Mouse (Mus musculus) lung, adult 2 months (tissue): ENCODE measurements around the gene Slf2. TPM values are rescaled to one million over a fixed set of nuclear protein-coding genes. Genes with fewer than 3 reads are reported as not detected.

Experiments used
- DNase-seq: peaks from one replicate; pipeline ENCODE4 v3.0.0; 2022
- H3K4me1 ChIP-seq: fragments of 200-500 bp; 2 replicates; pipeline ENCODE4 v1.6.1; 2011; ENCODE audit warnings: low read length; ENCODE audit not compliant: control insufficient read depth, insufficient read depth
- H3K4me3 ChIP-seq: fragments of 200-500 bp; replicated peaks from 2 replicates; pipeline ENCODE3; 2011; ENCODE audit warnings: low read depth, mild to moderate bottlenecking, control low read depth, low read length; ENCODE audit errors: extremely low read depth
- CTCF ChIP-seq: fragments of 200-500 bp; IDR thresholded peaks from 2 replicates; pipeline ENCODE4 v1.5.1; 2011; ENCODE audit warnings: mild to moderate bottlenecking, low read length, control low read depth; ENCODE audit not compliant: insufficient read depth
- POLR2A ChIP-seq: fragments of 200-500 bp; IDR thresholded peaks from 2 replicates; pipeline ENCODE4 v1.6.1; 2011; ENCODE audit warnings: low read depth, mild to moderate bottlenecking, control low read depth, low read length, borderline replicate concordance; ENCODE audit errors: extremely low read depth
- WGBS: fragments of 180-500 bp; shearing (Covaris S2); methylation state at CpG from one replicate; pipeline ENCODE4 v1.1.7; 2018; 5-methylcytosine and 5-hydroxymethylcytosine counted together
- polyA plus RNA-seq: library from polyadenylated mRNA; depleted of rRNA; stranded (reverse); fragments of >200 nt; gene quantifications from 2 replicates; pipeline ENCODE4 v1.2.3, GENCODE M21; 2012

The Slf2 gene
- polyA plus RNA-seq, 1 experiment: 24.3 TPM

- DNase-seq: no peak
- TF ChIP-seq POLR2A (no peak), CTCF (no peak)
- 39% methylated on average over 1 of the region's 1 CpGs for WGBS
- peaks cover 2% of the 10 kb centered on the region; the same call in 1 of the 2 replicates for H3K4me1 ChIP-seq
- H3K4me3 ChIP-seq: no peak overlapping the region
These were observed 3.7 kb upstream of the Slf2 start for GRCm38 (mm10) chr19:44927250-44927649.

GRCm38 (mm10) chr19:44928185-44928584 is 2.8 kb upstream of the Slf2 start:
- WGBS: 63% methylated on average over 8 of the region's 8 CpGs
- TF ChIP-seq CTCF (no peak), POLR2A (no peak)
- H3K4me1 ChIP-seq: peaks cover 4% of the 10 kb centered on the region; the same call in 1 of the 2 replicates
- DNase-seq: no peak
- no peak overlapping the region for H3K4me3 ChIP-seq

GRCm38 (mm10) chr19:44929251-44929650 is 1.7 kb upstream of the Slf2 start:
- TF ChIP-seq POLR2A: no peak
- TF ChIP-seq CTCF: no peak
- Histone ChIP-seq H3K4me1 (peaks cover 4% of the 10 kb centered on the region; the same call in 1 of the 2 replicates), H3K4me3 (no peak overlapping the region)
- 38% methylated on average over 3 of the region's 3 CpGs for whole genome bisulfite sequencing
- no peak for DNase-seq

- Histone ChIP-seq H3K4me1 (peaks cover 4% of the 10 kb centered on the region; the same call in 1 of the 2 replicates), H3K4me3 (no peak overlapping the region)
- no peak for DNase-seq
- 63% methylated on average over 10 of the region's 10 CpGs for WGBS
- TF ChIP-seq CTCF: no peak
These were observed 1.3 kb upstream of the Slf2 start for GRCm38 (mm10) chr19:44929663-44930062.

- 24% methylated on average over 2 of the region's 2 CpGs for WGBS
- no peak overlapping the region for H3K4me3 ChIP-seq
- DNase-seq: no peak
These were observed 829 bp upstream of the Slf2 start for GRCm38 (mm10) chr19:44930122-44930521.

DNA sequence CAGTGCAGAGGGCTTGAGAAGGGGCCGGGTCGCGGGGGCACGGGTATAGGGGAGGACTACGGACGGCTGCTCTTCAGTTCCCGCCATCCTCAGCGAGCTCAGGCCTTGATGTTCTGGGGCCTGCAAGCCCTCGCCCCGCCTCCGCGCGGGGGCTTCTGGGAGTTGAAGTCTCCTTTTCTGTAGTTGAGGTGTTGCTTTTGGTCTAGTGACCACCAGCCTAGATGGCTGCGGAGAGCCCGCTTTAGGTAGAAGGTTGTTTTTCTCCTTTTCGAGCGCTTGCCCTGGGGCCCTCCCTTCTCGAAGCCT is 456 bp downstream of the Slf2 start:
- TF ChIP-seq CTCF (no peak), POLR2A (no peak)
- under 1% methylated on average over 18 of the region's 18 CpGs for WGBS
- peaks cover 4% of the 10 kb centered on the region; the same call in 1 of the 2 replicates for H3K4me1 ChIP-seq
- H3K4me3 ChIP-seq: peak overlapping the region; percentile 95
- peak; percentile 87 for DNase-seq

More at GRCm38 (mm10) chr19:44930122-44930521, 829 bp upstream of the Slf2 start:
- TF ChIP-seq POLR2A (no peak), CTCF (no peak)
- peaks cover 4% of the 10 kb centered on the region; the same call in 1 of the 2 replicates for H3K4me1 ChIP-seq

DNA sequence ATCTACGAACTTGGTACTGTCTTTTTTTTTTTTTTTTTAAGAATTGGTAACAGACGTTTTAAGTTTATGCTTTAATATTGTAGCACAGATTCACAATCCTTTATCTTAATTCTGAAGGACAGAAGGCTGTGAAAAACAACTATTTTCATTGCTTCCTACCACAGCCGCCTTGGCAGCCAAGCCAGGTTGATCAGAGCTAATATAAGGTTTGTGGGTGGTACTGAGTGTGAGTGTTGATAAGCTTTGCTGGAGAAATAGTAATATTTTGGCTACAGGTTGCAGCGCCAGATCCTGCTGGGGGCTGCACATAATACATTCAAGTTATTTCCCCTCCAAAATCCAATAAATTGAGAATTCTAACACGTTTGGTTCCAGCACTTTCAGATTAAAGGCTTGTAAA is 1.1 kb downstream of the Slf2 start:
- Histone ChIP-seq H3K4me3 (no peak overlapping the region), H3K4me1 (peaks cover 4% of the 10 kb centered on the region; the same call in 1 of the 2 replicates)
- no peak for DNase-seq
- WGBS: 40% methylated on average over 5 of the region's 5 CpGs
- no peak for TF ChIP-seq CTCF
- TF ChIP-seq POLR2A: no peak

DNA sequence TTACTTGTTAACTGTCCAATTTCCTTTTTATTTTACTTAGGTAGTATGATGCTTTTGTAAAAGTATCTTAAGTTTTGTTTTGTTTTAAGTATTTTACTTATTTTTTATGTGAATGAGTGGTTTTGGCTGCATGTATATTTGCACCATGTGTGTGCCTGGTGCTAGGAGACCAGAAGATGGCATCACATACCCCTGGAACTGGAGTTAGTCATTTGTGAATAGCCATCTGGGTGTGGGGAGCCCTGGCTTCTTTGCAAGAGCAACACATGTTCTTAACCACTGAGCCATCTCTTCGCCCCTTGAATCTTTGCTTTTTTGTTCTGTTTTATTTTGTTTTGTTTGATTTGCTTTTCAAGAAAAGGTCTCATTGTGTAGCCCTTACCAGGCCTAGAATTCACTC is 2.2 kb downstream of the Slf2 start:
- DNase-seq: no peak
- 79% methylated on average over 1 of the region's 1 CpGs for WGBS
- Histone ChIP-seq H3K4me1 (peaks cover 4% of the 10 kb centered on the region; the same call in 1 of the 2 replicates), H3K4me3 (no peak overlapping the region)
- TF ChIP-seq CTCF (no peak), POLR2A (no peak)

GRCm38 (mm10) chr19:44959633-44960032 is 28.7 kb downstream of the Slf2 start:
- no peak for DNase-seq
- WGBS: 100% methylated on average over 2 of the region's 2 CpGs

GRCm38 (mm10) chr19:44965978-44966377 is 35.0 kb downstream of the Slf2 start:
- no peak overlapping the region for H3K4me3 ChIP-seq
- DNase-seq: no peak
- H3K4me1 ChIP-seq: no peaks in the 10 kb centered on the region
- no peak for TF ChIP-seq CTCF
- TF ChIP-seq POLR2A: no peak
- WGBS: 98% methylated on average over 1 of the region's 1 CpGs

More at GRCm38 (mm10) chr19:44959633-44960032, 28.7 kb downstream of the Slf2 start:
- H3K4me1 ChIP-seq: no peaks in the 10 kb centered on the region
- TF ChIP-seq CTCF: no peak
- no peak for TF ChIP-seq POLR2A
- no peak overlapping the region for H3K4me3 ChIP-seq

- TF ChIP-seq CTCF: no peak
- no peaks in the 10 kb centered on the region for H3K4me1 ChIP-seq
- no peak overlapping the region for H3K4me3 ChIP-seq
- WGBS: 81% methylated on average over 3 of the region's 3 CpGs
- DNase-seq: no peak
These were observed 37.4 kb downstream of the Slf2 start for GRCm38 (mm10) chr19:44968329-44968728.

GRCm38 (mm10) chr19:44976636-44977035 is 45.7 kb downstream of the Slf2 start:
- no peaks in the 10 kb centered on the region for H3K4me1 ChIP-seq
- TF ChIP-seq POLR2A: no peak
- no peak for TF ChIP-seq CTCF
- no peak overlapping the region for H3K4me3 ChIP-seq
- no peak for DNase-seq
- 81% methylated on average over 6 of the region's 6 CpGs for WGBS
